8 mouse cellular contexts compared by ENCODE assay signal in the genomic region with DNA sequence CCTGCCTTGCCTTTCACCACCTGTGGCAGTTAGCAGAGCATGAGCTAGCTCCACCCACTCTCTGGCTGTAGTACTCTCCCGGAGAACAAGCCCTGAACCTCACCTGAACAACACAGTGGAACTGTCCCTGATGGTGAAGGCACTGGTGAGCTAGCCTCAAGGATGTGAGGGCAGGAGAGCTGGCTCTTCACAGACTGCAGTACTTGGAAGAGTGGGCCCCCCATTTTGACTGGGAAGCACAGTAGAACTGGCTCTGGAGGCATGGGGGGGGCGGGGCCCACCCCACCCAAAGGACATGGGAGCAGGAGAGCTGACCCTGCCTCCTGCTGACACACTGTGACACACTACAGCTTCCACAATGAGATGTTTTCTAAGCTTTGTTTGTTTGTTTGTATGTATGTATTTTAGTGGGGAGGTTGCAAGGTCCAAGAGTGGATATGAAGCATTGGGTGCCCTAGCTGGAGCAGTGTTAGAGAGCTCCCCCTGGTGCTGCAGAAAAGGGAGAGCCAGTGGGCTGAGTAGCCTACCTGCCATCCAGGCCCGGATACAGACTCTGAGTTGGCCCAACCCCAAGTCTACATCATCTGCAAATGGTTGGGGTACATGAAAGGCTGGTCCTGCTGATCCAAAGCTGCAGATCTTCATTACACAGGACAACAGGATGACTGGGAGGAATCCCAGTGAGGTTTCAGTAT.
DNase-seq lines count a peak whose midpoint lies in the region; TF ChIP-seq lines count a peak whose summit lies in the region.

No protein-coding gene starts in this region.

- DNase-seq in heart, adult 18-20 months, result peak; percentile 51 to 57
- no peak for DNase-seq in heart, adult 9 months (ENCODE audit: low spot score in 2 of 2)
- peak; percentile 30 for DNase-seq in thymus, postnatal 14 days
- DNase-seq in thymus, postnatal 0 days (ENCODE audit: low spot score), result no peak
- DNase-seq in kidney, adult 2 months, result peak; percentile 80
- peak; percentile 30 for DNase-seq in thymus, postnatal 25 days
- no peak for DNase-seq in ovary, postnatal 10 days (ENCODE audit: low spot score)
- no peak for DNase-seq in neural tube, embryonic 10.5 days (ENCODE audit: extremely low spot score, low spot score)

- no peak for TF ChIP-seq POLR2A in kidney, adult 2 months (IDR thresholded peaks at IDR 0.05; ENCODE audit: low read depth, low read length)

- no peaks in the 10 kb centered on the region for H3K36me3 ChIP-seq in kidney, adult 2 months (ENCODE audit: control insufficient read depth, insufficient read depth, low read length)

- peak; percentile 80 for TF ChIP-seq CTCF in kidney, adult 2 months (conservative IDR thresholded peaks at IDR 0.05; ENCODE audit: insufficient read depth, insufficient read length, low read depth, low read length)

- no peak overlapping the region for H3K27ac ChIP-seq in kidney, adult 2 months (ENCODE audit: insufficient read depth, low read depth, low read length)

- no peaks in the 10 kb centered on the region for H3K4me1 ChIP-seq in kidney, adult 2 months (ENCODE audit: control insufficient read depth, insufficient read depth, low read length)

- H3K27me3 ChIP-seq in kidney, adult 2 months (replicated peaks; ENCODE audit: control insufficient read depth, insufficient read depth, low read length), result no peaks in the 10 kb centered on the region

- WGBS in kidney, adult 2 months, result 44% methylated on average over 3 of the region's 3 CpGs

- no peak overlapping the region for H3K4me3 ChIP-seq in kidney, adult 2 months (ENCODE audit: insufficient read depth, low read depth, low read length)

Comparison
In these comparisons a context has a peak if more than half of its experiments do, and no peak if none do; other contexts are left out.
1. DNase-seq: peak in heart, adult 18-20 months (2 of 2), thymus, postnatal 14 days (single experiment), kidney, adult 2 months (single experiment) and thymus, postnatal 25 days (single experiment); none in heart, adult 9 months (0 of 2), thymus, postnatal 0 days (single experiment), ovary, postnatal 10 days (single experiment) and neural tube, embryonic 10.5 days (single experiment).